Mouse (Mus musculus) ovary, postnatal 36 days (tissue): ENCODE data around the gene Col1a1.
A peak's percentile ranks its signal among the peaks of the same experiment; 100 is the strongest.

Source experiments
- DNase-seq: peaks from one replicate; pipeline ENCODE4 v3.0.0; 2022; ENCODE audit warnings: low spot score, mixed read lengths

The Col1a1 gene

DNA sequence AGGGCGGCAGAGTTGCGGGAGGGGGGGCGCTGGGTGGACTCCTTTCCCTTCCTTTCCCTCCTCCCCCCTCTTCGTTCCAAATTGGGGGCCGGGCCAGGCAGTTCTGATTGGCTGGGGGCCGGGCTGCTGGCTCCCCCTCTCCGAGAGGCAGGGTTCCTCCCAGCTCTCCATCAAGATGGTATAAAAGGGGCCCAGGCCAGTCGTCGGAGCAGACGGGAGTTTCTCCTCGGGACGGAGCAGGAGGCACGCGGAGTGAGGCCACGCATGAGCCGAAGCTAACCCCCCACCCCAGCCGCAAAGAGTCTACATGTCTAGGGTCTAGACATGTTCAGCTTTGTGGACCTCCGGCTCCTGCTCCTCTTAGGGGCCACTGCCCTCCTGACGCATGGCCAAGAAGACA is at the start of gene Col1a1:
Gene Col1a1 (plus strand): TSS at position 180 of the 400 bp plus-strand sequence.
- peak; percentile 58 for DNase-seq

DNA sequence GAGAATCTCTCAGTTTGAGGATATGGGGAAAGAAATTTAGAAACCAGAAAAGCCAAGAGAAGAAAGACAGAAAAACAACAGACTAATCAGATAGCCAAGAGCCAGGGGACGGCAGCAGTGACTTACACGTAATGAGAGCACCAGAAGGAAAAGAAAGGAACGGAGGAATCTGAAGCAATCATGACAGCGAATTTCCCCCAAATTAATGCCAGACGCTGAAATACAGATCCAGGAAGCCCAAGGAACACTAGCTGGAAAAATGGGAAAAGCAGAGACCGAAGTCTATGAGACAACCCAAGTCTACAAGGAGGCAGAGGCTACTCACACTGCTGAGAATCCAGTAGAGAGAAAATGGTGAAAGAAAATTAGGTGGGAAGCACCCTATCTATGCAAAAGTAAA is 44.9 kb upstream of the Col1a1 start:
- no peak for DNase-seq

DNA sequence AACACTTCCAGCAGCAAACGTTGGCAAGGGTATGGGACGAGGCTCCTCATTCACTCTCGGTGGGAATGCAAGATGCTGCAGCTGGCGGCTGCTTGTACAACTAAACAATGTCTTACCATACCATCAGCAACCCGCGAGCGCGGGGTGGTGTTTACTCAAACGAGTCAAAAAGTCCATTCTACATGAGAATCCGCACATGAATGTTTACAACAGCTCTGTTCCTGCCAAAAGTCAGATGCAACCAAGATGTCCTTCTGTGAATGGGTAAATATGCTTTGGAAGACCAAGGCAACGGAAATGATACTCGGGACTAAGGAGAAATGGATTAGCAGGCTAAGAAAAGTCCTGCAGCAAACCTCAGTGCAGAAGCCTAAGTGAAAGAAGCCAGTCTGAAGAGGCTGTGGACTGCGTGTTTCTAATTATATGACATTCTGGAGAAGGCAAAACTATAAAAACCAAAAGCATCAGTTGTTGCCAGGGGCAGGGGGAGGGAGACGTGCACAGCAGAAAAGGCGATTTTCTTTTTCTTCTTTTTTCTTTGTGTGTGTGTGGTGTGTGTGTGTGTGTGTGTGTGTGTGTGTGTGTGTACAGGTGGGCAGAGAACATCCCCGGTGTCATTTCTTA is 39.2 kb upstream of the Col1a1 start:
- no peak for DNase-seq

DNA sequence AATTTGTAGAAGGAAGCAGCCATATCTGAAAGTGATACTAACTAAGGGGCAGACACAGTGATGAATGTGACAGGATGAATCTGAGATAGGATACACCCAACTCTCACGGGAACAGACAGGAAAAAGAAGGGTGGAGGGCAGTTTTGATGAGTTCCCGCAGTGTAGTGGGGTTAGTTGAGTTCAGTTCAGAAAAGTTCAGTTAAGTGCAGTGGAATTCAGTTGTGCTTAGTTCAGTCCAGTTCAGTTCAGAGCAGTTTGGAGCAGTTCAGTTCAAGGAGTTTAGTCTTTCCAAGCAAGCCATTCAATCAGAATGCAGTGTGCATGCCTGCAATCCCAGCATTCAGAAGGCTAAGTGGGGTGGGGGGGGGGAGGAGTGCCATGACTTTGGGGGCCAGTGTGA is 34.8 kb upstream of the Col1a1 start:
- DNase-seq: no peak

DNA sequence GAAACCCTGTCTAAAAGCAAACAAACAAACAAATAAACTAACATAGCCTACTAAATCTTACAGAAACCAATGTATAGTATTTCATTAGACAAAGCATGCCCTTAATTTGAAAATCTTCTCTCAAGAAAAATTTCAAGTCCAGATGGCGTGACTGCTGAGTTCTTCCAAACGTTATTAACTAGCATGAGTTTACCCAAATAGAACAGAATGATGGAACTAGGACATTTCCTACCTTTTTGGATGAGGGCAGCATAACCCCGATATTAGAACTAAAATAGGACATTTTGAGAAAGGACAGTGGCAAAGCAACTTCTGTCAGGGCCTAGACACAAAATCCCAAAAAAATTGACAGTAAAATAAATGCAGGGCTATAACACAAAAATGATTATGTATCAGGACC is 31.7 kb upstream of the Col1a1 start:
- DNase-seq: no peak

DNA sequence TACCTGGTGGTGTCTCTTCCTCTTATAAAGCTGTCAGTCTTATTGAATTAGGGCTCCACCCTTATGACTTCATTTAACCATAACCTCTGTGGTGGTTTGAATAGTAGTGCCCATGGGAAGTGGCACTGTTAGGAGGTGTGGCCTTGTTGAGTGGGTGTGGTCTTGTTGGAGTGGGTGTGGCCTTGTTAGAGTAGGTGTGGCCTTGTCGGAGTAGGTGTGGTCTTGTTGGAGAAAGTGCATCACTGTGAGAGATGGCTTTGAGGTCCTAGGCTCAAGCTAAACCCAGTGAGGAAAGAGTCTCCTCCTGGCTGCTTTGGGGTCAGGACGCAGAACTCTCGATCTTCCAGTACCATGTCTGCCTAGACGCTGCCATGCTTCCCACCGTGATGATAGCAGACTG is 25.1 kb upstream of the Col1a1 start:
- DNase-seq: no peak

DNA sequence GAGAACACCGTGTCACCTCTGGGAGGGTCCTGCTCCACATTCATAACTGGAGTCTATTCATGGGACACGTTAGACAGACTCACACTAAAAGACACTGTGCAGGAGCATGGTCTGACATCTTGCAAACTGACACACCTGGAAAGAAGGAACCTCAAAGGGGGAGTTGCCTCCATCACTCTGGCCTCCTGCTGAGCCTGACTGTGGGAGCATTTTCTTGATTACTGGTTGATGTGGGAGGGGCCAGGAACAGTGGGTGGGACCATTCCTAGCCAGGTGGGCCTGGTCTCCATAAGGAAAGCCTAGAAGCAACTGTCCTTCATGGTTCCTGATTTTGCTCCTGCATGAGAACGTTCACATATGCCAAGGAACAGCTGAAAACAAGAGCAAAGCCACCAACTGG is 23.5 kb upstream of the Col1a1 start:
- DNase-seq: no peak

DNA sequence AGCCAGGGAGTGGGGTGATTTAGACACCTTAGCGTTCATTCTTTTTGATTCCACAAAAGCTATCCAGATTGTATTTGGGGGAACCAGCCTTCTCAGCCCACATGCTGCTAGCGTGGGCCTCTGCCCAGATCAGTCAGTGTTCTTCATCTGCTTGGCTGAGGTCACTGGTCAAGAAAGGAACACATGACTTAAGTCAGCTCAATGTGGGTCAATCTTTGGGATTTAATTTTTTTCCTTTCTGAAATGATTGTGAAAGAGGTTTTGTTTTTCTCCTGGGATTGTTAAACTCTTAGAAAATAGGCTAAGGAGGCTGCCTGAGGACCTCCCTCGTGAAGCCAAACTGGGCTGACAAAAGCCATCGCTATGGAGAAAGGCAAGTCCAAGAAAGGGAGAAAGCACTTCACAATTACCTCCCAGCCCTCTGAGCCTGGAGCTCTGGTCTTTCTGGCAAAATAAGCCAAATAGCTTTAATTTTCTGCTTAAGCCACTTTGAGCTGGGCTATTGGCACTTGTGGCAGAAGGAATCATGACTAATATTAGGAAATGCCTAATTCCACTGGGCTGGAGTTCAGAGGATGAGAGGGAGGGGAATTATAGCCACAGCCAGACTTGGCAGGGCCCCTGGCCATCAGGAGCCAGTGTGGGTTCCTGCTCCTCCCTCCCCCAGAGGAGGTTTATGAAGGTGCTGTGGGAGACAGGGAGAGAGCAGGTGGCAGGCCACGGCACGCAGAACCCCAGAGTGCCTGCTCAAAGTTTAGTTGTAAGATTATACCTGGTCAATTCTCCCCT is 22.5 kb upstream of the Col1a1 start:
- DNase-seq: no peak

DNA sequence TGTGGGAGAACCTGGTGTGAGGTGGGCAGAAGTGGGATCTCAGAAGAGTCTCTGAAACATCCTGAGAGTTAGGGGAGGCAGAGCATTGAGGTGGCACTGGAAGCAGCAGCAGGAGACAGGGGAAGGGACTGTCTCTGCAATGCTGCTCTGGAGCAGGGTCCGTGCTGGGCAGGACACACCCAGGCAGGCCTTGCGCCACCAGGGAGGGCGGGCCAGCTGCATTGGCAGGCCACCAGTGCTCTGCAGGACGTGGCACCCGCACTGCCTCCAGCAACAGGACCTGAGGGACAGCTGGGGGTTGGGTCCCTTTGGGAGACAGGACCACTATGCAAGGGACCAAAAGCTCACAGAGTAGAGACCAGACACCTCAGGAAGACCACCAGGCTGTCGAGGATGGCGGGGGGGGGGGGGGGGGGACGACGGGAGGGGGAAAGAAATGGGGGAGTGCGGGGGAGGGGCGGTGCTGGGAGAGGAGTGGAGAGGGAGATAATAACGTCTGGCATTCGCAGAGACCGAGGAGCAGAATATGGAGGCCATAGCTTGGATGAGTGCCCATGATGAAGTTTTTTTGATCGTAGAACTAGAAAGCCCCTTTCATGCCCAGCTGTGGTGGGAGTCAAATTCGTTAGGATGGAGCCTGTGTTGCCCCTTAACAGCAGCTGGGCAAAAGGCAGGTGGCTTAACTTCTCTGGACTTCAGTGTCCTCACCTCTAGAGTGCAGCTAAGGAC is 20.2 kb upstream of the Col1a1 start:
- DNase-seq: peak; percentile 63

DNA sequence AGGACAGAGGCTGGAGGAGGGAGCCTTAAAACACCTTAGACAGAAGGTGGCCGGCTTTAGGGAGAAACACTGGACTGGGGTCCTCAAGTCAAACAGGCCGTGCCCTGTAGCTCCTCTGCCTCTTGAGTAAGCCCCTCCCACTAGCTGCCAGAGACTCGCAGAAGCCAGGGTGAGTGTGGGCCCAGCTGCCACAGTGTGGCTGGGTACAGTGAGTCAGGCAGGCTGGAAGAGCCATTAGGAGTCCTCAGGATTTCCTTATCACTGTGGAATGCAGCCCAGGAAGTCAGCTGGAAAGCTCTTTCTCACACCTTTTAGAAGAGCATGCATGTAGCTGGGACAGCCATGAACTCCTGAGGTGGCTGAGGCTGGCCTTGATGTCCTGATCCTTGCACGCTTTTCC is 19.5 kb upstream of the Col1a1 start:
- DNase-seq: no peak

DNA sequence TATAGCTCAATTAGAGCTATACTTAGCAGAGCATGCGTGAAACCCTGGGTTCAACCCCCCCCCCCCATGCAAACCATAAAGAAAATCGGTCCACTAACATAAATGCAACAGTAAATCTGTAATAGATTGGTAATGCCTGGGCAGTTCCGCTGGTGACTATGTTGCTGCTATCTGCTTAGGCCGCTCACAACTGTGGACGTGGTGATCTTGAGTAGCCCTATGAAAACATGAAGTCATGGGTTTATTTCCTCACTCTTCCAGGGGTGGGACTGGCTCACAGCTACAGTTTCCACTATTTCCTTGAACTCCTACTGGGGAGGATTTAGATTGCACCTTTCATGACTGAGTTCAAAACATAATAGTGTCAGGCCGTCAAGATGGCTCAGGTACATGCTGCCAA is 18.3 kb upstream of the Col1a1 start:
- DNase-seq: no peak

DNA sequence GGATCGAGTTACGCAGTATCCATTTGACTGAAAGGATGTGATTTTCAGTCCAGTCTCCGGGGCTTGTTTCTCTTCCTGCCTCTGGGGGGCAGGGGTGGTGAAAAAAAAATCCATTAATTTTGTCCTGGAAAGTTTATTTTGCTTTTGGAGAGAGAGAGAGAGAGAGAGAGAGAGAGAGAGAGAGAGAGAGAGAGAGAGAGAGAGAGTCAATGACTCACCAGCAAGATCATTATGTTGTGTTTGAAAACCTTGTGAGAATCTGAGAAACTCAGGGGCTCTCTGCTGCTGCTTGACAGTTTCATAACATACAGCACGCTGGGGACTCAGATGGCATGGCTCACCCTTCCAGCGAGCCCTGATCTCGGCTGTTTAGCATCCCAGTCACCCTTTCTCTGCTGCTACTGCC is 15.0 kb upstream of the Col1a1 start:
- DNase-seq: no peak

DNA sequence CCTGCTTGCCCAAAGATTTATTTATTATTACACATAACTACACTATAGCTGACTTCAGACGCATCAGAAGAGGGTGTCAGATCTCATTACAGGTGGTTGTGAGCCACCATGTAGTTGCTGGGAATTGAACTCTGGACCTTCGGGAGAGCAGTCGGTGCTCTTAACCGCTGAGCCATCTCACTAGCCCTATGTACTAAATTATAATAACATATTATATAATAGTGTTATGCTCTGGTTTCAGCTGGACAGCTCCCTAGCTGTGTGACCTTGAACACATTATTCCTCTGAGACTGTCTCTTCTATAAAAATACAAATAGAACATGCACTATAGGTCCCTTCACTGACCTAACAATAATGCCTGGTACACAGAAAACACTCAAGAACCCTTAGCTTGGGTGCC is 11.0 kb upstream of the Col1a1 start:
- no peak for DNase-seq

DNA sequence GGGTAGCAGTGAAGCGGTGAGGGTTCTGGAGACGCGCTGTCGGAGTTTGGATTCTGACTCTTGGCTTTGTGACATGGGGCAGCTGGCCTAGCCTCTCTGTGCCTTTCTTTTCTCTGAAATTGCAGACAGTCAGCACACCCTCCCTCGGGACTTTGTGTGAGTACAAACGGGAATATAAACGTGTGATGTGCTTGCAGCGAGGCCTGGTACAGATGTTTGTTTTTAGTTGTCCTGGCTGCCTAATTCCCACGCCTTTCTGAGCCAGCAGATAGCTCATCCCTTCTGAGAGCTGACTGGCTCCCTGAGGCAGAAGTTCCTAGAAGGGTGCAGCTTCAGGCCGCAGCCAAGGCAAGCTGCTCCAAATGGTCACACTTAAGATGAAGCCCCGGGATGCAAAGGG is 9.6 kb upstream of the Col1a1 start:
- no peak for DNase-seq

DNA sequence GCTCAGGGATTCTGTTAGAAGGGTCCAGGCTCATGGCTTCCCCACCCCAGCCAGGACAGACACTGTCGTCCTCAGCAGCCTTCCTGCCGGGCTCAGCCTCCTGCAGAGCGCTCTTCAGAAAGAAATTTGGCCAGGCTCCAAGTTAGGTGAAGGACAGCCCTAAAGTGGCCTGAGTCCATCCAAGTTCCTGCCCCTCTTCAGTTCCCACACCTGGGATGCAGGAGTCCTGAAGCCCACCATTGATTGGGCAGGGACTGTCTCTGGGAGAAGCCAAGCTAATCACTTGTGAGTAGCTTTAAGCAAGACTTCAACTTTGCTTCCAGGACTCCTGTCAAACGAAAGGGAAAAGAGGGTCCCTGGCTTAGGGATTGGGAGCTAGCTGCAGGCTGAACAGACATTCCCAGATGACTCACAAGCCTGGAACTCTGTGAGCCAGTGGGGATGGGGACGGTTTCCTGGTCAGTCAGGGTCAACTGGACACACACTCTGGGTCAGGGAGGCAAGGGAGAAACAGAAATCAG is 8.2 kb upstream of the Col1a1 start:
- no peak for DNase-seq

DNA sequence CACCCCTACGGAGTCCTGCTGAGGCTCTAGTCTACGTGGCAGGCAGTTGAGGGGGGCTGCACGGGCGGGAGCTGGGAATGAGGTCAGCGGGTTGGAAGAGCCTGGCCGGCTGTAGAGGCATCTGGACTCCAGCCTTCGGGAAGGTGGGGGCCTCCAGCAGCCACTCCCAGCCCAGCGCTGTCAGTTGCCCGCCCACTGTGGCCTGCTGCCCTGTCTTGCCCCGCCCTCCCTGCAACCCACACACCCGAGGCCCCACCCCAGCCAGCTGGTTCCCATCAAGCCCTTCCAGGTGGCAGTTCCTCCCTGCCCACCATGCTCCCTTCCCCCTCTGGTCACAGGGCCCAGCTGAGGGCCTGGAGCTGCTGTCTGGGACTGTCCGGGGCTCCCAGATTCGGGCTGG is 7.2 kb upstream of the Col1a1 start:
- DNase-seq: peak; percentile 81

DNA sequence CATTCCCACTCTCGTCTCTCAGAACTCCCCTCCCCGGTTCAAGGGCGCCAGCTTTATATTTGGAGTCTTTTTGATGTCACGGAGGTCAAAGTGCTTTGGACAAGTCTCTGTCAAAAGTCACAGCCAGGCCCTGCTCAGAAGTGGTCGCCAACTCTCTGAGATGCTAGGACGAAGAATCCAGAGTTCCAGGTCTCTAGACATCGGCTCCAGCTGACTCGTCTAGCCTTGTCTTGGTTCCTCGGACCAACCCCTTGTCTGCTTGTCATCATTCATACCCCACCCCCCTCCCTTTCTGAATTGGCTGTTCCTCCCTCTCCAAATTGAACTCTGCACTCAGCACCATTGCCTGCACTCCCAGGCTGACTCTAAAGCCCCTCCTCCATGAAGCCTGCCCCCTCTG is 6.4 kb upstream of the Col1a1 start:
- DNase-seq: no peak

DNA sequence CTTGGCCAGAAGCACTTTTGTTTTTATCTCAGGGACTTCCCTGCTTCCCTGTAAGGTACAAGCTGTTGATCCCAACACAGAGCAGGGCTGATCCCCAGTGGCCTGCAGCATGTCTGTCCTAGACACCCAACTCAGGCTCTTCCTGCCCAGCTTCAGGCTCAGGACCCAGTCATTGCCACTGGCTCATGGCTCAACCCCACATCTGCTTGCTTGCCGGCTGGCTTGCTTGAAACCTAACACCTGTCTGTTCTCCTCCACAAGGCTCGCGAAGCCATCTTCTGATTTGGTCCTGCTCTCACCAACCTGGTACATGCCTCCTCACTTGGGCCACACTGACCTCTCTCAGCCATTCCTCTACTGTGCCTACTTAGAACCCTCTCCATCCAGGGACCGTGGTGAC is 5.9 kb upstream of the Col1a1 start:
- DNase-seq: no peak

DNA sequence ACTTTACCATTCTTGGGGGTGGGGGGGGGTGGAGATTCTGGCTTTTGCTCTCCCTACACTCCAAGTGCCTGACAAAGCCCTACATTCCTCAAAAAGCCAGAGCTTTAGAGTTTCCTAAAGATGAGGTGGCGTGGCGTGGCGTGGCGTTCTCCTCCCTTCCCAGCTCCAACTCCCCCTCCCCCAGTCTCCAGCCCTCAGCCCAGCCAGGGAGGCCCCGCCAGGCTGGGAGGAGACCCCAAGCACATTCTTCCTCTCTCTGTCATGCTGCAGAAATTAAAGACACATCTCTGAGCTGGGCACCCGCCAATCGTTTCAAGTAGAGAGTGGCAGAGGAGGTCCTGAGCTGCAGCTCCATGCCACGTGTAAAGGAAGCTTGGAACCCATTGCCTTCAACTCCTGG is 2.4 kb upstream of the Col1a1 start:
- no peak for DNase-seq

DNA sequence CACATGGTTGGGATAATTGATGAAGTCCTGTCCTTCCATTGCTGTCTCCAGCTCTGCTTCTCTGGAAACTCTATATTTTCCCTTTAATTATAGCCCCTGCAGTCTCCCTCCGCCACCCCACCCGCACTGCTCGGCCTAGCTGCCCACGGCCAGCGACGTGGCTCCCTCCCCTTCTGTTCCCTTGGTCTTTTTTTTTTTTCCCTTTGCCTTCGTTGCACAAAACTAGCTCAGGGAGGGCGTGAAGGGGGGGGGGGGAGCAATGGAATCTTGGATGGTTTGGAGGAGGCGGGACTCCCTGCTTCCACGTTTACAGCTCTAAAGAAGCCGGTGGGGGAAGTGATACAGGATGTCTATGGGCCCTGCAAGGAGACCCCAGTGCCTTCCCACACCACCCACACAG is 1.5 kb upstream of the Col1a1 start:
- no peak for DNase-seq

DNA sequence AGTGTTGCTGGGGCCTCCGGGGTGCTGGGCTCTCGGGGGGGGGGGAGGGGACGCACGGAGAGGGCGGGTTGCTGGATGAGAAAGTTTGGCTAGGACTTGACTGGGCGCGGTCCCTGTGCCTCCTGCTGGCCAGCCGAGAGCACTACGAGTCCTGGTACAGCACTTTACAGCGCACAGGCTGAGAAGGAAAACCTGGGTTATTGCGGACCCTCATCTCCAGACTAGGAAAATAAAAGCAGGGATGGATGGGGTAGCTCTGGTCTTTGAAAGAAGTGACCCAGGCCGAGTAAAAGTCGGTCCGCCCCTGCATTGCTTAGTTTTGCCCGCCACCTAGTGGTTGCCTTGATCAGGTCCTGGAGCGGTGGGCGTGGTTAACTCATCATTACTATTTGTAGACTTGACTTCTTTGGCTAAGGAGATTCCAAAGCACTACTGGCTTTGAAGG is 849 bp downstream of the Col1a1 start:
- DNase-seq: peak; percentile 85

DNA sequence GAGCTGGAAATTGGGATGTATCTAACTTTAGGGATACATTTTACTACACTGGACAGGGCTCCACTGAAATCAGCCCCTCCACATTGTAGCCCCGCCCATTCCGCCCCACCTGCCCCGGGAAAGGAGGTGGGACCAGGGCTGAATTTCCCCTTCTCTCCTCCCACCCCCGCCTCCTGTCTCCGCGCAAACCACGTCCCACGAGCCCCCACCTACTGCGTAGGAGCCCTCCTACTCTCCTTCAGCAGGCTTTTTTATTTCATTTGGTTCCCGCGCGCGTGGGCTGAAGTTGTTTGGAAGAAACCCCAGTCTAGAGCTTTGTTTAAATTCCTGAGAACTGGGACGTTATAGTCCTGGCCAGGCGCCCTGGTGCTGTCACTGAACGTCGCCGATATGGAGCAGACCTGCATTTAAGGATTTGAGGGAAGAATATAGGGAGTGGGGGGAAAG is 1.3 kb downstream of the Col1a1 start:
- DNase-seq: no peak

DNA sequence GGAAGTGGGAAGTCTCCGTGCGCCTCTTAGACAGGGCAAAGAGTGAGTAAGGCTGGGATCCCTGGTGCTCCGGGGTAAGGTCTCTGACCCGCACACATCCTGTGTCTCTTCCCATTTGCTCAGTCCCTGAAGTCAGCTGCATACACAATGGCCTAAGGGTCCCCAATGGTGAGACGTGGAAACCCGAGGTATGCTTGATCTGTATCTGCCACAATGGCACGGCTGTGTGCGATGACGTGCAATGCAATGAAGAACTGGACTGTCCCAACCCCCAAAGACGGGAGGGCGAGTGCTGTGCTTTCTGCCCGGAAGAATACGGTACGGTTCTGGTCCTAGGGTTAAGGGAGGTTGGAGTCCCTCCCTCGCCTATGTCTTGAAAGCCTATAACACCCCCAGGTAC is 1.8 kb downstream of the Col1a1 start:
- no peak for DNase-seq
